Mouse (Mus musculus) G1E-ER4 (cell line): ENCODE data around the gene Dupd1. TPM values are rescaled to one million over a fixed set of nuclear protein-coding genes. Genes with fewer than 3 reads are reported as not detected.

Experiments
- GATA1 ChIP-seq: IDR thresholded peaks from one replicate; pipeline ENCODE4 v1.8.0; 2012; ENCODE audit warnings: low read length, inconsistent platforms
- polyA plus RNA-seq: library from polyadenylated mRNA; stranded (reverse); fragments of >175 nt; gene quantifications from 2 replicates; pipeline ENCODE4 v1.2.3, GENCODE M21; 2012

The Dupd1 gene
- not detected in 2 replicates for polyA plus RNA-seq

DNA sequence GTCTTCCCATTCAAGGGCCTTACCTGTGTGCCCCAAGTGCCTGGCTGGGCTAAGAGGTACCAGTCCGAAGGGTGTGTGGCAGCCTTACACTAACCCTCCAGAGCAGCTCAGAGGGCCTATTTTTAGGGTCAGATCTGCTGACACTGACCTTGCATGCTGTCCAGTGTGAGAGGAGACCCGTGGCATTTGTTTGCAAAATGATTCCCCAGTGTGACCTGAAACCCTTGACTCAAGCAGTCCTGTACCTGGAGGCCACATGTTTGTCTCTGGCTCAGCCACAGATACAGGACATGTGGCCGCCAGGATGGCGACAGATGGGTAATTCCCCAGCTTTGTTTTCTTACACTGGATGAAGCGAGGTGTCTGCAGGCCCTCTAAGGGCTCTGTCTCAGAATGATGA, at the start of gene Dupd1:
Dupd1 (minus strand) TSS at position 91 of the 400 bp plus-strand sequence.
- TF ChIP-seq GATA1: no peak

DNA sequence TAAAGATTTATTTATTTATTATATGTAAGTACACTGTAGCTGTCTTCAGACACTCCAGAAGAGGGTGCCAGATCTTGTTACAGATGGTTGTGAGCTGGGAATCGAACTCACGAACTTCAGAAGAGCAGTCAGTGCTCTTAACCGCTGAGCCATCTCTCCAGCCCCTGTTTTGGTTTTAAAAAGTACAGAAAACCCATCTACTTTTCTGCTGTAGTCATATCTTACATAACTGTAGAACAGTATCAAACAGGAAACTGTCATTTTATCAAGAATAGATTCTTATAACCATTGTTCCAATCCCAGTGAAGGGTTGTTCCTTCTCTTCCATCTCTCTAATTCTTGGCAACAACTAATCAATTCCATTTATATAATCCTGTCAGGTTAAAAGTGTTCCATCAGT, 49.4 kb upstream of the Dupd1 start:
- TF ChIP-seq GATA1: no peak

DNA sequence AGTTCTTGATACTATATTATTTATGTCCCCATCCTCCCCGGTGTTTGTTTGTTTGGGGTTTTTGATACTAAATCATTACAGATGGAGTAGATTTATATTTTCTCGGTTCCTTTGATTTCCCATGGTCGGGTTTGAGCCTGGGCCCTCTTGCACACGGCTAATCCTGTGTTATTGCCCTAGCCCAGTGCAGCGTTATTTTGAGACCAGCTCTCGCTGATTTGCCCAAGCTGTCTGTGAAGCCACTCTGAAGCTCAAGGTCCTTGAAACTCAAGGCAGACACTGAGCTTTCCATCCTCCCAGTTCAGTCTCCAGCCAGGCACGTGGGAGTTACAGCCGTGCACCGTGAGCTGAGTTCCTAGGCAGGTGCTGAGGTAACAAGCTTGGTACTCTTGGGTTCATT, 47.2 kb upstream of the Dupd1 start:
- no peak for TF ChIP-seq GATA1

DNA sequence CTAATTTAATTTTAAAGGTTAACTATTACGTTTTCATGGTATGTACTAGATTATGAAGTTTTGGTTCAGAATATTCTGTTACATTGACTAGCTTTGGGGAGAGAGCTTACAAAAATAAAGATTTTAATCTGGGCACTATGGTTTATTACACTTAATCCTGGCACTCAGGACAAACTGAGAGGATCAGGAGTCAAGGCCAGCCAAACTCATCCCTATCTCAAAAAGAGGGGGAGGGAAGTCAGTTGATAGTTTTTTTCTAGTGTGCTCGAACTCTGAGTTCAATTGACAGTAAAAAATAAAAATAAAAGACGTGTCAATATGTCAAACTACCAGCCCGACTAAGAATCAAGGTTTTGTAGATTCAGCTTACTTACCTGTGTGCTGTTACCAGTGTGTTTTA, 39.0 kb upstream of the Dupd1 start:
- no peak for TF ChIP-seq GATA1

GRCm38 (mm10) chr14:21752411-21752810, 38.0 kb upstream of the Dupd1 start:
- TF ChIP-seq GATA1: no peak

DNA sequence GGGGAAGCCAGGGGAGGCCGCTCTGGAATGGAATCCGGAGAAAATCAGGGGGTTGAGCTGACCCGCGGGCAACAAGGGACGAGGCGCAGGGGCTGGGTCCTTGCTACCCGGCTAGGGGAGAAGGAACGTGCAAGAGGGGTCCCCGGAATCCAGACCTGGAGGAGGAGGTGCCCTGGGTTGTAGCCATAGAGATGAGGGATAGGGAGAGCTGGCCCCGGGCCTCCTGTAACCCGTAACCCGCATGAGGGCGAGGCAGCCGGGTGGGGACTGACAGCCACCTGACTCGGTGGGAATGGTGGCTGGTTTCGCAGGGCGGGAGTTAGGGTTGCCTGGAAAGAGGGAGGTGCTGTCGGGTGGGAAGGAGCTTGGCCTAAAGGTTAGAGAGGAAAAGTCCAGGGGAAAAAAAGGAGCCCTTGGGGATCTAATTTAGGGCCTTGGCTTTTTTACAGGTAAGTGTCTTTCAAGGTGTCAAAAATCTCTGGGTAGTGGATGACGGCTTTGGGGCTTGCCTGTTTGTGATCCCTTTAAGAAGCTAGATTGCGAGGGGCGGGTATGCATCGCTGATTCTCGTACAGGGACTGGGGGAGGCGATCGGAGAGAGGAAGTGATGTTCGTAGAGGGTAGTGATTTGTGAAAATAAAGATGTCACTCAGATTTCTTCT, 36.6 kb upstream of the Dupd1 start, which contains the start of gene Dusp13:
Dusp13 (minus strand) TSS at position 301 of the 662 bp plus-strand sequence.
- TF ChIP-seq GATA1: no peak

DNA sequence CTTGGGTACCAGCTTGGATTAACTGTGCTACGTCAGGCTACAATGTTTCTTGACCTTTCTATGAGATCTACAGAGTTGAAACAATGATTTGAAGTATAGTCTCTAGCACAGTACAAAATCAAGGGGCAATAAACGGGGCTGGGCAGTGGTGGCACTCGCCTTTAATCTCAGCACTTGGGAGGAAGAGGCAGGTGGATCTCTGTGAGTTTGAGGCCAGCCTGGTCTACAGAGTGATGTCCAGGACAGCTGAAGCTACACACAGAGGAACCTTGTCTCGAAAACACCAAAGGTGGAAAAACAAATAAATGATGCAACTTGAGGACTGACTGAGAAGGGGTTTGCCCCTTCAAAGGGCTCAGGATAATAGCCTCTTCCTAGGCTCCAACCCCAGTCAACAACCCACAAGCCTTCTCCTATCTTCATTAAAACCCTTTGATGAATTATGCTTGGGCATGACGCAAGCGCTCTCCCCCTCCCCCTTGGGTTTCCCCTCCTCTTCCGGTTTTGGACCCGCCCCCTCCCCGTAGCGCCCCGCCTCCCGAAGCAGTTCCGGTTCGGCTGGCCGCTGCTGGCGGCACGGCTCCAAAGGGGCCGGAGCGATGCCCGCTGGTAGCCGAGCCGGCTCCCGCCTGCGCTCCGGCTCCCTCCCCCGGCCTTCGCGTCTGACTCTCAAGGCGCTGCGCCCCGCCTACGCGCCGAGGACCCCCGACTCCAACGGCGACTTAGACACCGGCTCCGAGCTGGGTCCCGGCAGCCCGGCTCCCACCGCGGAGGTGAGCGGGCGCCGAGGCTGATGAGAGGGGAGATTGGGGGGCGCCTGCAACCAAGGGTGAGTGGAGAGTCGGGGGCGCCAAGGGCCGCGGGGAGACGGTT, 35.9 kb upstream of the Dupd1 start, which contains the start of gene Samd8:
Samd8 (plus strand) TSS at position 524 of the 873 bp plus-strand sequence.
- TF ChIP-seq GATA1: no peak

- TF ChIP-seq GATA1: no peak
Observed at GRCm38 (mm10) chr14:21748142-21748870, 33.9 kb upstream of the Dupd1 start.

GRCm38 (mm10) chr14:21747436-21748141, 33.2 kb upstream of the Dupd1 start:
- TF ChIP-seq GATA1: no peak

DNA sequence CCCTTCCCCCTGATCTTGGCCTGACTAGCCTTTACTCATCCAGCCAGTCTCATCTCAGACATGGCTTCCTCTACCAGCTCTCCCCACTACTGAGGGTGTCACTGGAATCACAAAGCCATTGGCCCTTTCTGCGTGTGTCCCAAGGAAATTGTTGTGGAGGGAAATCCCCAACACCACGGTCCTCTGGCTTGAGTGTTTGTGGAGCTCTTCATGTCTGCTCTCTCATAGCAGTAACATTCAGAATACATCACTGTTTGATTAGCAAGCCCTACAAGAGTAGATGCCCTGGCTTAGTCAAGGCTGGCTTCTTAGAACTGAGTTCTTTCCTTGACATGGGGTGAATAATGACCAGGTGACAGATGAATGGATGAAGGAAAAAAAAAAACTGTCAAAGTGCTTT, 32.5 kb upstream of the Dupd1 start:
- TF ChIP-seq GATA1: no peak

GRCm38 (mm10) chr14:21746251-21746650, 31.9 kb upstream of the Dupd1 start:
- TF ChIP-seq GATA1: no peak

DNA sequence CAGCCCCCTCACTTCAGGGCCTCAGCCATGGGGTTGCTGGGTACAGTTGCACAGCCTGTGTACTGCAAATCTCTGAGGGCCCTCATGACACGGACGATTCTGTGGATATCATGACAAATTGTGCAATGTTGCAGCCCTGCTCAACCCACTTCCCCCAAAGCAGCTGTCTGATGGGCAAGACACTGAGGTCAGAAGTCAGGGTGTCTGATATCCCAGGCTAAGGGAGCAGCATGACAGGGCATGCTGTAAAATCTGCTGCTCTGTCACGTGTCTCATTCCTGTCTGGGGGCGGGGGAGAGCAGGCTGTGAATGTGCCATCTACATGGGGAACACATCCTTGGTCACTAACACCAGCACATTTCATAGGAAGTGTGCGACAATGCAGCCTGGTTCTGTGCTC, 30.8 kb upstream of the Dupd1 start:
- no peak for TF ChIP-seq GATA1

DNA sequence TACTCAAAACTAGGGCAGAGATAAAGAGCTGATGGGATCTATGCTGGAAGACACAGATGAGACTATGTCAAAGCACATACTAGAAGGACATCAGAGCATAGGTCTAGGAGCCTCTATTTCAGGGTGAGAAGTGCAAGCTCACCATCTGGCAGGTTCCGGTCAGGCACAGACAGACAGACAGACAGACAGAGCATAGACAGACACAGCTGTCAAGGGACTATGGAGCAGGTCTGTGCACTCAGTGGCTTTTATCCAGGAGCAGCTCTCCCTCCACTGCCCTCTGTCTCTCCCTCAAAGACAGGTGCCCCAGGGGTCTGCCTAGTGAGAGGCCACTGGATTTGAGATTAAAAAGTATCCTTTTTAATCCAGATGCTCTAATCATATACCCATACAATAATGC, 29.8 kb upstream of the Dupd1 start:
- no peak for TF ChIP-seq GATA1

DNA sequence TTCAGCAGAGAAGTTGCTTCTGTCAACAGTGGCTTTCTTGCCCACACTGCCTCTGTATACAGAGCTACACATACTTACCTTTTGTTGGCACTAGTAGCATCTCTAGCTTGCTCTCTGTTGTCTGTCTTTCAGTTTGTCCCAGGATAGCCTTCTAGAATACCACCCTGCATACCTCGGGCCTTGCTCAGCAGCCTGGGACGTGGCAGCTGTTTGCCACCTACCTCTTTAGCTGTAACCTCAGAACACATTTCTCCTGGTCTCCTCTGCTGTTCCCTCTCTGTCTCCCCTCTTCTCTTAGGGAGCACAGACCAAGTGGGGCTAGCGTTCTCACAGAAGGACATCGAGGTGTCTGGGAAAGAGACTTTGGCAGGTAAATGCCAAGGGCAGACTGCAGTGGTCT, 28.1 kb upstream of the Dupd1 start:
- no peak for TF ChIP-seq GATA1

GRCm38 (mm10) chr14:21741786-21742185, 27.4 kb upstream of the Dupd1 start:
- no peak for TF ChIP-seq GATA1
